Mouse (Mus musculus): ENCODE results near the gene Gabarap. TPM values are rescaled to one million over a fixed set of nuclear protein-coding genes. Genes with fewer than 3 reads are reported as not detected.
A peak's percentile ranks its signal among the peaks of the same experiment; 100 is the strongest.

Gabarap gene
- polyA plus RNA-seq, 1 experiment from 2014 or later: 1,136 TPM

DNA sequence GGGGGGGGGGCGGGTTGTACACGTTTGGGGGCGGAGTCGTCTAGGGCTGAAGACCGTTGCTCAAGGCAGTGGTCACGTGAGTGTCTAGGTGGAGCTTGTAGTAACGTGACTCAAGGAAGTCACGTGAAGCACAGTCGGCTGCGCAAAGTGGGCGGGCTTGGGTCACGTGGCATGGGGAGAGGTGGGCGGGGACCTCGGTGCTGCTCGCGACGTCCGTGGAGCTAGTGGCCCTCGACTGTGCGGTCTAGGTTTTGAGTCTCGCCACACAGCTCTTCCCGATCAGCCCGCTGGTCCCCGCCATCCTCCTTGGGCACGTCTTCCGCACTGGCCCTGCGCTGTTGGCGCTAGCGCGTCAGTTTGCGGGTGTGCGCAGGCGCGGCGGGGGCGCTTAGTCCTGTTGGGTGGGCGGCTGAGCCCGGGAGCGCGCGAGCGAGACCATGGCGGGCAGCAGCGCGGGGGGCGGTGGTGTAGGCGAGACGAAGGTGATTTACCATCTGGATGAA lies 9.5 kb downstream of the Gabarap start, which contains the start of gene Dvl2:
Dvl2 (plus strand) TSS at position 200 of the 503 bp plus-strand sequence.
- Histone ChIP-seq H3K36me3 (ENCODE audit: control insufficient read depth, insufficient read depth) (peaks cover 20% of the 10 kb centered on the region), H3K4me1 (replicated peaks; ENCODE audit: control insufficient read depth, insufficient read depth, low read length) (peaks cover 6% of the 10 kb centered on the region), H3K9ac (ENCODE audit: low read depth, low read length) (peak within 1 kb of the TSS; percentile 82), H3K27me3 (replicated peaks; ENCODE audit: control insufficient read depth, insufficient read depth, low read length) (no peaks in the 10 kb centered on the region), H3K9me3 (ENCODE audit: control insufficient read depth) (no peaks in the 10 kb centered on the region), H3K4me3 (ENCODE audit: low read depth, low read length) (peak within 1 kb of the TSS; percentile 84), H3K27ac (ENCODE audit: low read depth, low read length) (peak within 1 kb of the TSS; percentile 87), H3K4me2 (replicated peaks; ENCODE audit: low read depth) (peak within 1 kb of the TSS; percentile 96)
- under 1% methylated on average over 48 of the region's 48 CpGs for WGBS
- TF ChIP-seq CTCF (IDR thresholded peaks at IDR 0.05; ENCODE audit: low read depth): no peak
- ATAC-seq: peak; percentile 45

- 10% methylated on average over 8 of the region's 8 CpGs for WGBS
- no peak for TF ChIP-seq CTCF (IDR thresholded peaks at IDR 0.05; ENCODE audit: low read depth)
- H3K9me3 ChIP-seq (ENCODE audit: control insufficient read depth): no peaks in the 10 kb centered on the region
- peak overlapping the region; percentile 87; the same call in 1 of the 2 replicates for H3K27ac ChIP-seq (ENCODE audit: low read depth, low read length)
- H3K4me2 ChIP-seq (replicated peaks; ENCODE audit: low read depth): peak overlapping the region; percentile 96
- peaks cover 6% of the 10 kb centered on the region for H3K4me1 ChIP-seq (replicated peaks; ENCODE audit: control insufficient read depth, insufficient read depth, low read length)
- ATAC-seq: no peak
- no peaks in the 10 kb centered on the region for H3K27me3 ChIP-seq (replicated peaks; ENCODE audit: control insufficient read depth, insufficient read depth, low read length)
- peaks cover 26% of the 10 kb centered on the region for H3K36me3 ChIP-seq (ENCODE audit: control insufficient read depth, insufficient read depth)
- peak overlapping the region; percentile 82 for H3K9ac ChIP-seq (ENCODE audit: low read depth, low read length)
- peak overlapping the region; percentile 84 for H3K4me3 ChIP-seq (ENCODE audit: low read depth, low read length)
Measured at GRCm38 (mm10) chr11:70001159-70001558, 10.2 kb downstream of the Gabarap start.

GRCm38 (mm10) chr11:70001865-70002264 lies 10.9 kb downstream of the Gabarap start:
- no peak overlapping the region for H3K9ac ChIP-seq (ENCODE audit: low read depth, low read length)
- H3K9me3 ChIP-seq (ENCODE audit: control insufficient read depth): no peaks in the 10 kb centered on the region
- no peak overlapping the region for H3K27ac ChIP-seq (ENCODE audit: low read depth, low read length)
- H3K4me2 ChIP-seq (replicated peaks; ENCODE audit: low read depth): peak overlapping the region; percentile 96
- no peaks in the 10 kb centered on the region for H3K27me3 ChIP-seq (replicated peaks; ENCODE audit: control insufficient read depth, insufficient read depth, low read length)
- H3K36me3 ChIP-seq (ENCODE audit: control insufficient read depth, insufficient read depth): peaks cover 33% of the 10 kb centered on the region
- no peak overlapping the region for H3K4me3 ChIP-seq (ENCODE audit: low read depth, low read length)
- peak; percentile 76 for TF ChIP-seq CTCF (IDR thresholded peaks at IDR 0.05; ENCODE audit: low read depth)
- peaks cover 6% of the 10 kb centered on the region for H3K4me1 ChIP-seq (replicated peaks; ENCODE audit: control insufficient read depth, insufficient read depth, low read length)
- ATAC-seq: no peak

DNA sequence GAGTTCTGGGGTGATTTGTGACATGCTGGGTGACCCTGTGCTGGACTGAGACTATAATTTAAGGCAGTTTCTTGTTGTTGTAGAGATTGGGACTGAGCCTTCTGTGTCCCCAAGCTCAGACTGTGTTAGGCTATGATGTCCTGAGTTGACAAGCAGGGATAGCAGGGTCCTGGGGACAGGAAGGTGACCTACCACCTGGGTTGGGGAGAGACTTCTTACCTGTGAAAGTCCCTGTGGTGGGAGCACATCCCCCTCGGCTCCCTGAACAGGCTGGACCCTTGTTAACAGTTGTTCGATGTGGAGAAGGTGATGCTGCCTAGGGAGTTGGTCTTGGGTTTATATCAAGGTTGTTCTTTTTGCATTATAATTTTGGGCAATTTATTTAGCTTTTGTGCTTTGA lies 11.5 kb downstream of the Gabarap start:
- peak overlapping the region; percentile 96; the same call in 1 of the 2 replicates for H3K4me2 ChIP-seq (replicated peaks; ENCODE audit: low read depth)
- H3K9me3 ChIP-seq (ENCODE audit: control insufficient read depth): no peaks in the 10 kb centered on the region
- H3K27me3 ChIP-seq (replicated peaks; ENCODE audit: control insufficient read depth, insufficient read depth, low read length): no peaks in the 10 kb centered on the region
- H3K4me1 ChIP-seq (replicated peaks; ENCODE audit: control insufficient read depth, insufficient read depth, low read length): peaks cover 6% of the 10 kb centered on the region
- TF ChIP-seq CTCF (IDR thresholded peaks at IDR 0.05; ENCODE audit: low read depth): no peak
- ATAC-seq: no peak
- no peak overlapping the region for H3K9ac ChIP-seq (ENCODE audit: low read depth, low read length)
- WGBS: 85% methylated on average over 2 of the region's 2 CpGs
- no peak overlapping the region for H3K27ac ChIP-seq (ENCODE audit: low read depth, low read length)
- no peak overlapping the region for H3K4me3 ChIP-seq (ENCODE audit: low read depth, low read length)
- H3K36me3 ChIP-seq (ENCODE audit: control insufficient read depth, insufficient read depth): peaks cover 39% of the 10 kb centered on the region

GRCm38 (mm10) chr11:70005521-70005920 lies 14.6 kb downstream of the Gabarap start:
- no peak overlapping the region for H3K9ac ChIP-seq (ENCODE audit: low read depth, low read length)
- 54% methylated on average over 5 of the region's 5 CpGs for WGBS
- H3K4me2 ChIP-seq (replicated peaks; ENCODE audit: low read depth): no peak overlapping the region
- no peak for ATAC-seq
- H3K27me3 ChIP-seq (replicated peaks; ENCODE audit: control insufficient read depth, insufficient read depth, low read length): no peaks in the 10 kb centered on the region
- H3K27ac ChIP-seq (ENCODE audit: low read depth, low read length): no peak overlapping the region
- no peaks in the 10 kb centered on the region for H3K9me3 ChIP-seq (ENCODE audit: control insufficient read depth)
- TF ChIP-seq CTCF (IDR thresholded peaks at IDR 0.05; ENCODE audit: low read depth): peak; percentile 72
- H3K4me3 ChIP-seq (ENCODE audit: low read depth, low read length): no peak overlapping the region
- peaks cover 53% of the 10 kb centered on the region for H3K36me3 ChIP-seq (ENCODE audit: control insufficient read depth, insufficient read depth)
- peaks cover 6% of the 10 kb centered on the region for H3K4me1 ChIP-seq (replicated peaks; ENCODE audit: control insufficient read depth, insufficient read depth, low read length)

- no peaks in the 10 kb centered on the region for H3K9me3 ChIP-seq (ENCODE audit: control insufficient read depth)
- no peak overlapping the region for H3K4me3 ChIP-seq (ENCODE audit: low read depth, low read length)
- peaks cover 87% of the 10 kb centered on the region for H3K36me3 ChIP-seq (ENCODE audit: control insufficient read depth, insufficient read depth)
- WGBS: 83% methylated on average over 6 of the region's 6 CpGs
- no peak for ATAC-seq
- no peak overlapping the region for H3K27ac ChIP-seq (ENCODE audit: low read depth, low read length)
- H3K4me1 ChIP-seq (replicated peaks; ENCODE audit: control insufficient read depth, insufficient read depth, low read length): 0 out of 2 replicates have a peak, but pooled peaks cover 5% of the 10 kb centered on the region
- no peak overlapping the region for H3K4me2 ChIP-seq (replicated peaks; ENCODE audit: low read depth)
- no peaks in the 10 kb centered on the region for H3K27me3 ChIP-seq (replicated peaks; ENCODE audit: control insufficient read depth, insufficient read depth, low read length)
- H3K9ac ChIP-seq (ENCODE audit: low read depth, low read length): no peak overlapping the region
- no peak for TF ChIP-seq CTCF (IDR thresholded peaks at IDR 0.05; ENCODE audit: low read depth)
Measured at GRCm38 (mm10) chr11:70010033-70010432, 19.1 kb downstream of the Gabarap start.

All from intestine, postnatal 0 days (tissue).